Mouse (Mus musculus) NIH3T3 (cell line): ENCODE measurements around the gene Pramel6.
"Not testable (repeated sequence)": the region's sequence is repeated elsewhere in the genome, so short reads cannot be mapped to it uniquely, and the experiment has no call there.

ENCODE experiments used
- DNase-seq: peaks from one replicate; pipeline ENCODE4 v3.0.0-alpha.2; 2012; ENCODE audit warnings: low read depth

Gene Pramel6

DNA sequence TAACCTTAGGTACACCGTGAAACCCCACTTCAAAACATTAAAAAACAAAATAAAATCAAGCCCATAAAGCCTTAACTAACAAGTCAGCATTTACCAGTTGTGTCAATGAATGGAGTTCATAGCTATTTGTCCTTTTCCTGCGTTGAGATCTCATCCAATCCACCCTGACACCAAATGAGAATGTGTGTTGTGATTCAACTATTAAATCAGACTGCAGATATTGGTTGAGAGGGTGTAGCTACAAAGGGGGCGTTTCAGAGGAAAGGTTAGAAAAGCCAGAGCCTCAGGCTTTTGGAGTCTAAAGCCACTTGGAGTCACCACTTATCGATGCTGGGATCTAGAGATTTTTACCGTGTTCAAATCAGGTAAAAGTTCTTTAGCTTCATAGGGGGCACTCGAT, at the start of gene Pramel6:
Gene Pramel6, plus strand, starts transcription at position 301 of the 400 bp plus-strand sequence.
- DNase-seq: no peak

DNA sequence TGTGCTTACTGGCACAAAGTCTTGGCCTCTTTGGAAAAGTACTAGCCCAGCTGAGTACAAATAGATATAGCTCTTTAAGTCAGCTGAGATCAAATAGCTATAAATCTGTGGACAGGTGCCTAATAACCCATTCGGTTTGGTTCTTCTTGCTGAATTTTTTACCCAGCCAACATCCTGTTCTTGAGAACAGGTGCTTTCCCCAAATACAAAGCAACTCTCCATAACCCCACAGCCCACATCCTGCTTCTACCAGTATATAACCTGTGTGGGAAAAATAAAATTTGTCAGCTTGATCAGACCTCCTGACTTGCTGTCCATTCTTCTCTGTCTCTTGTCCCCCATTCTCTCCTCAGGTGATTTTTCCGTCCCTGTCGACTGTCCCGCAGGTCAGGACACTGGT, 44.6 kb upstream of the Pramel6 start:
- no peak for DNase-seq

DNA sequence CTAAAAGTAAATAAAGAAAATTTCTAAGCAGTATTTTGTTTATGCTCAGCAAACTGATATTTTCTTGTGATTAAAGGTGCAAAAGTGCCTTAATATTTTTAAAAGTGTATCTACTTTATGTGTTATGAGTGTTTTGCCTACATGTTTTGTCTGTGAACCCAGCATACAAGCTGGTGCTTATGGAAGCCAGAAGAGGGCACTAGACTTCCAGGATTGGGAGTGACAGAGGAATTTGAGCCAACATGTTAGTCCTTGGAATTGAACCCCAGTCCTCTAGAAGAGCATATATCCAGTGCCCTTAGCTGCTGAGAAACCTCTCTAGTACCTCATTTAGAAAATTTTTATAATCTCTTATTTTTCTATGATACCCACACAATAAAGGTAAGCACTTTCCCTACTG, 26.2 kb upstream of the Pramel6 start:
- DNase-seq: no peak

GRCm38 (mm10) chr2:87481158-87481557, 25.2 kb upstream of the Pramel6 start:
- DNase-seq: no peak

DNA sequence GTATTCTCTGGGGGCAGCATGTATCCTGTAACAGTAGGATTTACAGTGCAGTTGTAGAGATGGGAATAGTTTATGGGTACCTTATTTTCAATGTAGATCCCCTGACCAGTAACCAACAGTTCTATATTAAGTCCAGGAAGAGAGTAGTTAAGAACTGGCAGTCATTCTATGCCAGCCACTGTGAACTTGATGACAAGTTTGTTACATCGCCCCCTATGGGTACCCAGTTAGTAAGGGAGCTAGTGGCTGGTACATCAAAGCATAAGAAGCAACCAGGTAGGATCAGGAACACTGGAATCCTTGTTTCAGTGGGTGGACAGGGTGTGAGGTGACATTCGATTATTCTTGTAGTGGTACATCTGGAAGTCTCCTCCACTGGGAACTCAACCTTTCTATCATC, 24.1 kb upstream of the Pramel6 start:
- no peak for DNase-seq

- not testable (repeated sequence) for DNase-seq
Observed at GRCm38 (mm10) chr2:87496993-87497392, 9.4 kb upstream of the Pramel6 start, which contains the start of gene Pramel7. Pramel7 (minus strand) TSS chr2:87497093.

GRCm38 (mm10) chr2:87515046-87515445, 8.7 kb downstream of the Pramel6 start:
- no peak for DNase-seq

DNA sequence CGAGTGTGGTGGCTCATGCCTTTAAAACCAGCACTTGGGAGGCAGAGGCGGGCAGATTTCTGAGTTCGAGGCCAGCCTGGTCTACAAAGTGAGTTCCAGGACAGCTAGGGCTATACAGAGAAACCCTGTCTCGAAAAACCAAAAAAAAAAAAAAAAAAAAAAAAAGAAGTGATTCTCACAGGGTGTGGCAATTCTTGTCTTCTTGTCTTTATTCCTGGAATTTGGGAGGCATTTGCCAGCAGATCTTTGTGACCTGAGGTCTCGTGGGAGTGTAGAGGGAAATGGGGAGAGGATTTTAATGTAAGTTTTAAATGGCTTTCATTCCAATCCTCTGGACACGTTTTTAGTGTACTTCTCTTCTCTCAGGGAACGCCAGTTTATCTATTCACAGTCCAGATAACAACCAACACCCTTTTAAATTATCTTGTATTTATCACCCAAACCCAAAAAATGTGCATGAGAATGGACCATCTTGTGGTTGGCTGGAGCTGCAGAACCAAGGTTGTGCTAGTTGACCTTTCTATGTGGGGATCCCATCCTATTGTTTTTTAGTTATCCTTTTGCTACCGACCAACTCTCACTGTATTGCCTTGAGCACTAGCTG, 9.2 kb downstream of the Pramel6 start:
- no peak for DNase-seq

DNA sequence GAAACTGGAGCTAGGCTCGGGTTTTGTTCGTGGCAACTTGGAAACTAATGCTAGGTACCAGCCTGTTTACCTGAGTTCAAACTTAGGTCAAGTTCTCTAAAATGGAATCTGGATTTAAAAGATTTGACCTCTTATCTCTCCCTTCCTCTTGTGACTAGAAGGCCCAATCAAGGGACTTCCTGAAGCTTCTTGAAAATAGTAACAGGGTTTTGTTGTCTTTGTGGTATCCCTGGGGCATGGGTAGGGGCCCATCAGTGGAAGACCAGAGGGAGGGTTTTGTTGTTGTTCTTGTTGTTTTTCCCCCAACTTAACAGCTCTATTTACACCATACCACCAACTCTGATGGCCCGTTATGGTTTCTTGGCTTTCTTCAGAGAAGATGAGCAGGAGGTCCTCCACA, 10.2 kb downstream of the Pramel6 start:
- no peak for DNase-seq

DNA sequence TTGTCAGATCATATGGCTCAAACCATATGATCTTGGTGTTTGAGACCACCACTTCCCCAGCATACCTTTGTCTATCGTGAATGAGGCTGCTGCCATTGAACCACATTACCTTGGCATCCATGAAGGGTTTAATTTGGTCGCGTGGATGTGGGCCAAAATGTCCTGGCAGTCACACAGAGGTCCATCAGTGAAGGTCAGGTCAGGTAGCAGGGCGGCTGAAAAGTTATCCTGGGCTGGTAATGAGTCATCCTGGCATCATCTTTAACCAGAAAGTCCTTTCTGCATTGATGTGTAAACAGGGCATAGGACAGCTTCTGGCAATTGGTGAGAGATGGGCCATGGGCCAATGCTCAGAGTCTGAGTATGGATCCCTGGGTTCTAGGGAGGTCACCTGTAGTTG, 14.3 kb downstream of the Pramel6 start:
- no peak for DNase-seq

GRCm38 (mm10) chr2:87525899-87526616, 19.7 kb downstream of the Pramel6 start:
- not testable (repeated sequence) for DNase-seq

DNA sequence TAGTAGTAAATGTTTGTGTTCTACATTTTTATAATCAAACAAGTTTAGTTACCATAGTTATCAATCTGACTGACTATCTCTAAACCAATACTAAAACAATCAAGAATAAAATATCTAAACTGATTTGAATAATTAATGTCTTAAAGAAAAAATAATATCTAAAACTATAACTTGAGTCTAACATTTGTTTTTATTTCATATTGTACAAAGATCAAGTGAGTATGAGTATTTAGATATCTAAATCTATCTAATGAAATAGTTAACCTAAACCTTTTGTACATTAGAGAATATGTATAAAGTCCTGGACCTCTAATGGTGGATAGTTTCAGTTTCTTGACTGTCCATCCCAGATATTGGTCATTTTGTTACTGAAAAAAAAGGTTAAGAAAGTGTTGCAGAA, 25.1 kb downstream of the Pramel6 start, which contains the start of gene Olfr153:
Gene Olfr153, plus strand, starts transcription at position 301 of the 400 bp plus-strand sequence.
- no peak for DNase-seq

- DNase-seq: no peak
Observed at GRCm38 (mm10) chr2:87534826-87535225, 28.5 kb downstream of the Pramel6 start.

DNA sequence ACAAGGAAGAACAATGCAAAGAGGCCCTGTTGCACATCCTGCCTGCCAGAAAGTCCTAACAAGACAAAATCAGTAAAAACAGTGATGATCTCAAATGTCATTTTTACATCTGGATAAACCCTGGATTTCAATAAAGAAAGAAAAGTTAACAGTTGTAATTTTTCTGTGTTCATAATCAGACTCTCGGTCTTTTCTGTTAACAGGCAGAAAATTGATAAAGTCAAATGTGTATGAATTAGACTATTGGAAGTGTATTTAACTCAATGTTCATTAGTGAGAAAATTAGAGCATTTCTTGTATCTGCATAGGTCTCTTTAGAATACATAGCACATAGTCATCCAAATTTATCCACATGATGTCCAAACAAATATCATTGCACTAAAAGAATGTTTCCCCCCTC, 39.1 kb downstream of the Pramel6 start, which contains the start of gene Olfr1128:
Gene Olfr1128, minus strand, starts transcription at position 101 of the 400 bp plus-strand sequence.
- no peak for DNase-seq
